Mouse (Mus musculus) neural tube, embryonic 14.5 days (tissue): ENCODE data around the gene Kdm1b. TPM values are rescaled to one million over a fixed set of nuclear protein-coding genes. Genes with fewer than 3 reads are reported as not detected.

Experiments used
- ATAC-seq: fragments of 200-750 bp; cut with Nextera tagmentation; 2 replicates; pipeline ENCODE4 v1.8.0; 2017; ENCODE audit warnings: low read depth, mild to moderate bottlenecking, moderate TSS enrichment, moderate library complexity
- H3K27ac ChIP-seq: fragments of 300-500 bp; sonication (generic); 2 replicates; pipeline ENCODE4 v1.5.1; 2014; ENCODE audit warnings: low read depth, mild to moderate bottlenecking, control low read depth, low read length, moderate library complexity, mixed read lengths
- H3K27me3 ChIP-seq: fragments of 300-500 bp; sonication (generic); 2 replicates; pipeline ENCODE4 v1.6.1; 2014; ENCODE audit warnings: low read length; ENCODE audit not compliant: control insufficient read depth, insufficient read depth
- H3K36me3 ChIP-seq: fragments of 300-500 bp; sonication (generic); 2 replicates; pipeline ENCODE4 v1.6.1; 2014; ENCODE audit warnings: low read length, mixed read lengths; ENCODE audit not compliant: control insufficient read depth, insufficient read depth
- H3K4me1 ChIP-seq: fragments of 300-500 bp; sonication (generic); 2 replicates; pipeline ENCODE4 v1.6.1; 2014; ENCODE audit warnings: low read length; ENCODE audit not compliant: control insufficient read depth, insufficient read depth
- H3K4me2 ChIP-seq: fragments of 300-500 bp; sonication (generic); 2 replicates; pipeline ENCODE4 v1.6.1; 2014; ENCODE audit warnings: mild to moderate bottlenecking, low read depth, low read length, control low read depth
- H3K4me3 ChIP-seq: fragments of 300-500 bp; sonication (generic); 2 replicates; pipeline ENCODE4 v1.5.1; 2014; ENCODE audit warnings: low read depth, low read length, control low read depth, mixed read lengths
- H3K9ac ChIP-seq: fragments of 300-500 bp; sonication (generic); replicated peaks from 2 replicates; pipeline ENCODE4 v1.6.1; 2014; ENCODE audit warnings: low read depth, mild to moderate bottlenecking, control low read depth, low read length, mixed read lengths
- H3K9me3 ChIP-seq: fragments of 300-500 bp; sonication (generic); 2 replicates; pipeline ENCODE4 v1.6.1; 2016; ENCODE audit warnings: low read length; ENCODE audit not compliant: control insufficient read depth
- WGBS: fragments of 180-500 bp; shearing (Covaris S2); extraction: QIAGEN DNeasy Blood & Tissue Kit; methylation state at CpG from one replicate; pipeline ENCODE4 v1.1.7; 2014; 5-methylcytosine and 5-hydroxymethylcytosine counted together
- polyA plus RNA-seq: library from polyadenylated mRNA; unstranded; fragments of >200 nt; fragmentation: Nextera tagmentation; extraction: Ambion mirVana; gene quantifications from 2 replicates; pipeline ENCODE4 v1.2.1, GENCODE M21; 2014

Kdm1b gene
- 18.3 and 21.5 TPM in 2 replicates for polyA plus RNA-seq

DNA sequence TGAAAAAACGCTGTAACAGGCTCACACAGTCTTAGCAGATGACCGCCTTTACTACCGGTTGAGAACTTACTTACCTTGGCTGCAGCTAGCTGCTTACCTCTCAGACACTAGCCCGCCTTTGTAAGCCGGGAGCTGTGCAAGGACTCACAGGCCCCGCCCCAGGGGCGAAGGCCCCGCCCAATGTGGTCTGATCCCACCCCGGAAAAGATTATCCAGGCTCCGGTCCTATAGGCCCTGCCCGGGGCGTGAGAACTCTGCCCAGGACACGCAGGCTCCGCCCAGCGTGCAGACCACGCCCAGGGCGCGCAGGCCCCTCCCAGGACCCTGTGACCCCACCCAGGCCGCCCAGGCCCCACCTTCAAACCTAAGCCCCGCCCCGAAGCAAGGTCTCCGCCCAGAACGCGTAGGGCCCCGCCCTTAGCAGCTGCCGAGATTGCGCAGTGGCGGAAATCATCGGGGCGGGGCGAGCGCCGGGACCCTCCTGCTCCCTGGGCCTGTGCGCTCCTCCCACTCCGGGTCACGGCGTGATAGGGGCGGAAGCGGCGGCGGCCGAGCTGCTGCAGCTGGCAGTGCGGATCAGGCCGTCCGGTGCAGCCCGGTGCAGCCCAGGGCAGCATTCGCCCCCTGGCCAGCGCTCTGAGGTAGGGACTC lies at the start of gene Kdm1b:
Gene Kdm1b, plus strand, starts transcription at position 470 of the 651 bp plus-strand sequence.
- Histone ChIP-seq H3K4me1 (peaks cover 5% of the 10 kb centered on the region; the same call in 1 of the 2 replicates), H3K27ac (peak within 1 kb of the TSS; percentile 81), H3K9me3 (no peaks in the 10 kb centered on the region), H3K4me2 (peak within 1 kb of the TSS; percentile 99), H3K36me3 (no peaks in the 10 kb centered on the region), H3K9ac (peak within 1 kb of the TSS; percentile 78), H3K27me3 (no peaks in the 10 kb centered on the region), H3K4me3 (peak within 1 kb of the TSS; percentile 84)
- WGBS, result under 1% methylated on average over 42 of the region's 48 CpGs
- peak; percentile 95 for ATAC-seq

- no peak overlapping the region for H3K4me3 ChIP-seq
- no peak overlapping the region for H3K4me2 ChIP-seq
- no peaks in the 10 kb centered on the region for H3K27me3 ChIP-seq
- no peaks in the 10 kb centered on the region for H3K4me1 ChIP-seq
- H3K27ac ChIP-seq, result no peak overlapping the region
- no peak for ATAC-seq
- WGBS, result 69% methylated on average over 4 of the region's 4 CpGs
- no peaks in the 10 kb centered on the region for H3K36me3 ChIP-seq
- H3K9me3 ChIP-seq, result no peaks in the 10 kb centered on the region
- H3K9ac ChIP-seq, result no peak overlapping the region
Observed at GRCm38 (mm10) chr13:46997355-46997754, 45.9 kb upstream of the Kdm1b start.

GRCm38 (mm10) chr13:46999498-46999897 lies 43.8 kb upstream of the Kdm1b start:
- H3K9me3 ChIP-seq, result no peaks in the 10 kb centered on the region
- H3K27me3 ChIP-seq, result no peaks in the 10 kb centered on the region
- no peak overlapping the region for H3K27ac ChIP-seq
- H3K4me1 ChIP-seq, result no peaks in the 10 kb centered on the region
- WGBS, result 68% methylated on average over 5 of the region's 5 CpGs
- no peaks in the 10 kb centered on the region for H3K36me3 ChIP-seq
- H3K4me3 ChIP-seq, result no peak overlapping the region
- H3K4me2 ChIP-seq, result no peak overlapping the region
- no peak for ATAC-seq
- H3K9ac ChIP-seq, result no peak overlapping the region

DNA sequence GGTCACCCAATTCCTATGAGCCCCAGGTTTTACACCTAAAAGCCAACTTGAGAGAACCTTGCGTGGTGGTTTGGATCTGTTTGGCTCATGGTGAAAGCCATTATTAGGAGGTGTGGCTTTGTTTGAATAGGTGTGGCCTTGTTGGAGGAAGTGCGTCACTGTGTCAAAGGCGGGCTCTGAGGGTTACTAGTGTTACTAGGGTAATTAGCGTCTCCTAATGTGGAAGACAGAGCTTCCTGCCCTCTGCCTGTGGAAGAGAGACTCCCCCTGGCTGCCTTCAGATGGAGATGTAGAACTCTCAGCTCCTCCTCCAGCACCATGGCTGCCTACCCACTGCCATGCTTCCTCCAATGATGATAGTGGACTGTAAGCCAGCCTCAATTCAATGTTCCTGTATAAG lies 41.7 kb upstream of the Kdm1b start:
- H3K9ac ChIP-seq, result no peak overlapping the region
- 91% methylated on average over 4 of the region's 4 CpGs for WGBS
- no peak overlapping the region for H3K4me3 ChIP-seq
- no peaks in the 10 kb centered on the region for H3K4me1 ChIP-seq
- H3K27ac ChIP-seq, result no peak overlapping the region
- H3K36me3 ChIP-seq, result no peaks in the 10 kb centered on the region
- no peaks in the 10 kb centered on the region for H3K9me3 ChIP-seq
- no peak overlapping the region for H3K4me2 ChIP-seq
- ATAC-seq, result no peak
- no peaks in the 10 kb centered on the region for H3K27me3 ChIP-seq

DNA sequence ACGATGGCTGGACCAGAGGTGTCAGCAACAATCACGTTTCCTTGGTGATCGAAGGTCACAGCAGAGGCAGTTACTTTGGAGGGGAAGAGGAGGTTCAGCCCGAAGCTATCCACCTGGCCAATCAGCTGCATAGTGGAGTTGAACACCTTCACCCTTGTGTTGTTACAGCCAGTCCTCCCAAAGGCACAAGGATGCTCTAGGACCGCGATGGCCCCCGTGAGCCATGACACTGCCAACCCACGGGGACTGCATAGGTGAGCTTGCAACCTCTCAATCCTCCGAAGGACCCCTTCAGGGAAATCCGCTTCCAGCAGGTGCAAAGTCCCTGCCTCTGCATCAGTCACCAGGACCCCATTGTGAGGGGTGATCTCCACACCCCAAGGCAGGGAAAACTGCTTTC lies 29.6 kb upstream of the Kdm1b start:
- no peak overlapping the region; the same call in 1 of the 2 replicates for H3K9ac ChIP-seq

DNA sequence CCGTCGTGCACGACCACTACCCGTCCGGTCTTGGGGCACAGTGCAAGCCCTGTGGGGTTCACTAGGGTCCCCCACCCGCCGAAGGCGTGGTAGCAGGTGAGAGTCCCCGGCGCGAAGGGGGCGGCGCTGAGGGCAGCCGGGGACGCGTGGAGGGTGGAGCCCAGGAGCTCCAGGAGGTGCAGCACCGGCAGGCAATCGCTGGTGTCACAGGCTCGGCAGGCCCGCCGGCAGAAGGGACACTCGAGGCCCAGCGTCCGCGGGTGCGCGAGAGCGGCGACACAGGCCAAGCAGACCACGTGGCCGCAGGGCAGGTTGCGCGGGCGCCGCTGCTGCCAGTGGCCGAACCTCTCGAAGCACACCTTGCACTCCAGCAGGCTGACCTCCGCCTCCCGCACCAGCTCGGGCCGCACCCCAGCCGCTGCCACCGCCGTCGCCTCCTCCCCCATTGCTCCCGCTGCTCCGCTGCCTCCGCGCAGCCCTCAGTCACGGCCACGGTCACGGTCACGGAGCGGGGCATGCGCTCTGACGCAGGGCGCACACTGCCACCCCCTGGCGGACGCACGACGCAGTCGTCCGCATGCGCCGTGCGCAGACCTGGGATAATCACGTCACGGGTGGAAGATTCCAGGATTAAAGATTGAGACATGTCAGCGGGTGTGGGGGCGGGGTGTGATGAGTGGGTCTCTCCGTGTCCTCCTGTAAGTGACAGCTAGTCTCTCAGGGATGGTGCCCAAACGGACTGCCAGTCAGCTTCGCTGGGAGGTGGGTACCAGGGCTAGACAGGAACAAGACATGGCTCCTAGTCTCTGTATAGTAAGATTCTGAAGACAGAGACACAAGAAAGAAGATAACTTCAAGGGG lies 28.7 kb upstream of the Kdm1b start, which contains the start of gene Nhlrc1:
Gene Nhlrc1, minus strand, starts transcription at position 517 of the 861 bp plus-strand sequence.
- H3K4me2 ChIP-seq, result peak within 1 kb of the TSS; percentile 91
- H3K27me3 ChIP-seq, result no peaks in the 10 kb centered on the region
- WGBS, result 3% methylated on average over 52 of the region's 73 CpGs
- no peaks in the 10 kb centered on the region for H3K36me3 ChIP-seq
- ATAC-seq, result peak; percentile 95
- peak within 1 kb of the TSS; percentile 51 for H3K9ac ChIP-seq
- peaks cover 6% of the 10 kb centered on the region; the same call in 1 of the 2 replicates for H3K4me1 ChIP-seq
- no peak within 1 kb of the TSS for H3K27ac ChIP-seq
- H3K4me3 ChIP-seq, result peak within 1 kb of the TSS; percentile 49
- H3K9me3 ChIP-seq, result peaks cover 10% of the 10 kb centered on the region

More for the DNA sequence above, 29.6 kb upstream of the Kdm1b start:
- ATAC-seq, result no peak
- Histone ChIP-seq H3K4me3 (peak overlapping the region; percentile 49; the same call in 1 of the 2 replicates), H3K9me3 (peaks cover 11% of the 10 kb centered on the region), H3K4me2 (peak overlapping the region; percentile 91), H3K36me3 (no peaks in the 10 kb centered on the region), H3K27me3 (no peaks in the 10 kb centered on the region), H3K27ac (no peak overlapping the region), H3K4me1 (peaks cover 6% of the 10 kb centered on the region; the same call in 1 of the 2 replicates)
- 58% methylated on average over 10 of the region's 10 CpGs for WGBS

DNA sequence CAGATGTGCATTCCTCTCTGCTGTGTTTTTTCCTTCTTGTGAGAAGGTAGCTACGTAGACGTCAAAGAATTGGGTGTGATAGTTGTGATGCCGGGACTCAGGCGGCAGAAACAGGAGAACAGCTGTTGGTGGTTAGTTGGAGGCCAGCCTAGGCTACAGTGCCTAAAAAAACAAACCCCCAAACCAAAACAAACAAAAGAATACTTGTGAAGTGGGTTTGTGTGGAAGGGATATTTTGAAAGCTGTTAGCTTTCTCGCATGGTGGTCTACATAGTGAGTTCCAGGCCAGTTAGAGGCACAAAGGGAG lies 28.2 kb upstream of the Kdm1b start:
- 79% methylated on average over 5 of the region's 5 CpGs for WGBS
- peak overlapping the region; percentile 91; the same call in 1 of the 2 replicates for H3K4me2 ChIP-seq
- H3K27ac ChIP-seq, result no peak overlapping the region
- peaks cover 6% of the 10 kb centered on the region; the same call in 1 of the 2 replicates for H3K4me1 ChIP-seq
- H3K9me3 ChIP-seq, result peaks cover 4% of the 10 kb centered on the region
- H3K9ac ChIP-seq, result no peak overlapping the region; the same call in 1 of the 2 replicates
- ATAC-seq, result no peak
- no peaks in the 10 kb centered on the region for H3K27me3 ChIP-seq
- no peaks in the 10 kb centered on the region for H3K36me3 ChIP-seq
- H3K4me3 ChIP-seq, result peak overlapping the region; percentile 49; the same call in 1 of the 2 replicates

GRCm38 (mm10) chr13:47017259-47017658 lies 26.0 kb upstream of the Kdm1b start:
- Histone ChIP-seq H3K4me1 (peaks cover 6% of the 10 kb centered on the region; the same call in 1 of the 2 replicates), H3K9me3 (no peaks in the 10 kb centered on the region), H3K4me2 (no peak overlapping the region), H3K27me3 (no peaks in the 10 kb centered on the region), H3K36me3 (no peaks in the 10 kb centered on the region), H3K9ac (no peak overlapping the region), H3K27ac (no peak overlapping the region), H3K4me3 (no peak overlapping the region)
- 44% methylated on average over 5 of the region's 5 CpGs for WGBS
- no peak; the same call in 1 of the 2 replicates for ATAC-seq

DNA sequence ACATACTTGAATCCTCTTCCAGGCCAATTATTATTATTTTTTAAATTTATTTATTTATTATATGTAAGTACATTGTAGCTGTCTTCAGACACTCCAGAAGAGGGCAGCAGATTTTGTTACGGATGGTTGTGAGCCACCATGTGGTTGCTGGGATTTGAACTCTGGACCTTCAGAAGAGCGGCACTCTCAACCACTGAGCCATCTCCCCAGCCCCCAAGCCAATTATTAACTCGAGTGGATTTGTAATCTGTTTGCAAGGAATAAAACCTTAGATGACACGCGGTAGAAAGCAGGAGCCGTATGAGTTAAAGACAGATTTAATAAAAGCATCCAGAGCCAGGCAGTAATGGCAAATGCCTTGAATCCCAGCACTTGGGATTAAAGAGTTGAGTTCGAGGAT lies 23.5 kb upstream of the Kdm1b start:
- no peaks in the 10 kb centered on the region for H3K4me1 ChIP-seq

More for the DNA sequence above, 23.5 kb upstream of the Kdm1b start:
- Histone ChIP-seq H3K9ac (no peak overlapping the region), H3K27me3 (no peaks in the 10 kb centered on the region), H3K4me3 (no peak overlapping the region), H3K27ac (no peak overlapping the region), H3K36me3 (no peaks in the 10 kb centered on the region), H3K9me3 (no peaks in the 10 kb centered on the region), H3K4me2 (no peak overlapping the region)
- no peak for ATAC-seq
- 92% methylated on average over 7 of the region's 7 CpGs for WGBS
